Mouse (Mus musculus) hindbrain, postnatal 0 days (tissue): ENCODE results near the gene Stk32c. TPM values are rescaled to one million over a fixed set of nuclear protein-coding genes. Genes with fewer than 3 reads are reported as not detected.
A peak's percentile ranks its signal among the peaks of the same experiment; 100 is the strongest.

Source experiments
- ATAC-seq: fragments of 200-750 bp; cut with Nextera tagmentation; 2 replicates; pipeline ENCODE4 v1.8.0; 2017; ENCODE audit warnings: mild to moderate bottlenecking, moderate TSS enrichment, moderate library complexity
- DNase-seq: peaks from one replicate; pipeline ENCODE4 v3.0.0-alpha.2; 2015; ENCODE audit warnings: low spot score
- H3K27ac ChIP-seq: fragments of 300-500 bp; sonication (generic); 2 replicates; pipeline ENCODE4 v1.5.1; 2014; ENCODE audit warnings: mild to moderate bottlenecking
- H3K27me3 ChIP-seq: fragments of 300-500 bp; sonication (generic); 2 replicates; pipeline ENCODE4 v1.6.1; 2014; ENCODE audit warnings: low read length, mixed read lengths; ENCODE audit not compliant: insufficient read depth
- H3K36me3 ChIP-seq: fragments of 300-500 bp; sonication (generic); 2 replicates; pipeline ENCODE4 v1.6.1; 2014; ENCODE audit warnings: low read length, mixed read lengths; ENCODE audit not compliant: insufficient read depth
- H3K4me1 ChIP-seq: fragments of 300-500 bp; sonication (generic); 2 replicates; pipeline ENCODE4 v1.6.1; 2014; ENCODE audit warnings: antibody characterized with exemption, low read length, mixed read lengths; ENCODE audit not compliant: insufficient read depth
- H3K4me2 ChIP-seq: fragments of 300-500 bp; sonication (generic); 2 replicates; pipeline ENCODE4 v1.6.1; 2014; ENCODE audit warnings: low read depth, mild to moderate bottlenecking, low read length, moderate library complexity, mixed read lengths
- H3K4me3 ChIP-seq: fragments of 300-500 bp; sonication (generic); 2 replicates; pipeline ENCODE4 v1.5.1; 2014; ENCODE audit warnings: low read length
- H3K9ac ChIP-seq: fragments of 300-500 bp; sonication (generic); replicated peaks from 2 replicates; pipeline ENCODE4 v1.6.1; 2014; ENCODE audit warnings: mild to moderate bottlenecking, low read length, moderate library complexity, mixed read lengths
- H3K9me3 ChIP-seq: fragments of 300-500 bp; sonication (generic); 2 replicates; pipeline ENCODE4 v1.6.1; 2016; ENCODE audit warnings: low read length, mixed read lengths
- CTCF ChIP-seq: IDR thresholded peaks from 2 replicates; pipeline ENCODE4 v1.5.1; 2016; ENCODE audit warnings: antibody characterized with exemption, control low read depth, low read depth
- WGBS: fragments of 180-500 bp; shearing (Covaris S2); extraction: QIAGEN DNeasy Blood & Tissue Kit; methylation state at CpG from one replicate; pipeline ENCODE4 v1.1.7; 2014; 5-methylcytosine and 5-hydroxymethylcytosine counted together
- polyA plus RNA-seq: library from polyadenylated mRNA; unstranded; fragments of >200 nt; fragmentation: Nextera tagmentation; extraction: Ambion mirVana; gene quantifications from 2 replicates; pipeline ENCODE4 v1.2.1, GENCODE M21; 2015
- total RNA-seq: library from RNA; depleted of rRNA; stranded (reverse); fragments of >200 nt; gene quantifications from 2 replicates; pipeline ENCODE4 v1.2.3, GENCODE M21; 2014

Stk32c gene
- total and polyA plus RNA-seq, 2 experiments from 2014 or later, result 2.0 to 24.7 TPM

DNA sequence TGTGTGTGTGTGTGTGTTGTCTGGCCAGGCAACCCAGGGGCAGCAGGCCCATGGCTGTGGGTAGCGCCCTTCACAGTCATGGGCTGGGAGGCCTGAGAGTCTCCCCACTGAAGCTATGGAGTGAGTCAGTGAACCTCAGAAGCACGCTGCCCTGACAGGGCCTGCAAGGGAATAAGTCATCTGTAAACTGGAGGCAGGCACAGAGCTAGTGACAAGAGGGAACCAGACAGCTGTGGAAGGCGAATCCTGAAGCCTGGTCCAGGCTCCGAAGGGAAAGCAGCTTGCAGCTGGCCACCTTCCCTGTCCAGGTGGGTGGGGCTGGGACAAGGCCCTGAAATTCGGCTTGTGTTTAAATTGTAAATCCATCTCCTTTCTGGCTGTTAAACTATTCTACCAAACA, 33.0 kb upstream of the Stk32c start:
- ATAC-seq (no peak), DNase-seq (no peak)
- H3K9ac ChIP-seq, result no peak overlapping the region
- H3K4me2 ChIP-seq, result no peak overlapping the region
- H3K4me3 ChIP-seq, result no peak overlapping the region
- H3K4me1 ChIP-seq, result peaks cover 20% of the 10 kb centered on the region; the same call in 1 of the 2 replicates
- no peaks in the 10 kb centered on the region for H3K27me3 ChIP-seq
- no peak for TF ChIP-seq CTCF
- H3K9me3 ChIP-seq, result no peaks in the 10 kb centered on the region
- no peaks in the 10 kb centered on the region for H3K36me3 ChIP-seq
- 74% methylated on average over 5 of the region's 5 CpGs for WGBS
- H3K27ac ChIP-seq, result no peak overlapping the region

DNA sequence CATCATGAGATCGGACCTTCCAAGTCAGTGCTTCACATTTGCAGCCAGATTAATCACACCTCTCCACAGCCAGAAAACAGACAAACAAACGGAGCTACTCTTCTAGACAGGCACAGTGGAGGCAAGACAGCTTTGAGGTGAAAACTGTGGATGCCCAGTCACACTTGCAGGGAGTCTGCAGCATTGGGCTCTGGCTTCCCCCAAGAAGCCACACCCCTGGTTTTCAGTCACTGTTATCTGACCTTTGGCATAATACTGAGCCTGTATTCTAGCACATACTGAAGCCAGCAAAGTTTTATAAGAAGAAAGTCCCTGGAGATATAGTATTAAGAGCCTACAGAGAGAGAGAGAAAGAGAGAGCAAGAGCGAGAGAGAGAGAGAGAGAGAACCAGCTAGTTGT, 26.3 kb upstream of the Stk32c start:
- Histone ChIP-seq H3K4me1 (peaks cover 6% of the 10 kb centered on the region; the same call in 1 of the 2 replicates), H3K9me3 (no peaks in the 10 kb centered on the region), H3K4me2 (no peak overlapping the region), H3K36me3 (no peaks in the 10 kb centered on the region), H3K9ac (no peak overlapping the region), H3K4me3 (no peak overlapping the region), H3K27me3 (no peaks in the 10 kb centered on the region), H3K27ac (no peak overlapping the region)
- DNase-seq, result no peak
- TF ChIP-seq CTCF, result no peak
- 77% methylated on average over 3 of the region's 3 CpGs for WGBS
- no peak for ATAC-seq

DNA sequence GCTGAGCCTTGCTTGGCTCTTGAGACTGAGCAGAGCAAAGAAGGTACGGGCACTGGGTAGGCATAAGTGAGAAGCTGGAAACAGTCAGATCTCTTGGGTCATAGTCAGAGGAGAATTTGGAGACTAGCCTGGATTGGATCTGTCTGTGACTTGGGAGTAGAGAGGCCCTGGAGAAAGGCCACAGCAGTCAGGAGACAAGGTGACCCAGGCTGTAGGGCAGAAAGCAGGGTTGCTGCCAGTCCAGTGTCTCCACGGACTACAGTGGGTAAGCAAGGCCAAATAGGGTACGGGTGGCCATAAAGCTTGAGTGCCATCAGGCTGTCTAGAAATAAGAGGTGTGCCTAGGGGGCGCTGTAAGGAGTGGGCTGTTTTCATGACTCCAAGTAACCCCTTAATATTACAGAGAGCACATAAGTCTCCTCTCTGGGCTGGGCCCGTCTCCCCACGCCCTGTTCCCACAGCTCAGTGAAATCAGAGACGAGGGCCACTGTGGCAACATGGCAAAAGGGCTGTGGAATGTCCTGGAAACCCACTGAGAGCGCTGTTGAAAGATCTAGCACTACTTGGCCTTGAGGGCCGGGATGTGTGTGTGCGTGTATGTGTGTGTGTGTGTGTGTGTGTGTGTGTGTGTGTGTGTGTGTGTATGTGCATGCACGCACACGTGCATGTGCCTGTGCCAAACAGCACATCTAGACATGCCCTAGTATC, 22.7 kb upstream of the Stk32c start:
- Histone ChIP-seq H3K9me3 (no peaks in the 10 kb centered on the region), H3K4me3 (no peak overlapping the region), H3K4me2 (no peak overlapping the region), H3K27ac (no peak overlapping the region), H3K4me1 (peaks cover 6% of the 10 kb centered on the region; the same call in 1 of the 2 replicates), H3K27me3 (no peaks in the 10 kb centered on the region), H3K9ac (no peak overlapping the region), H3K36me3 (no peaks in the 10 kb centered on the region)
- TF ChIP-seq CTCF, result peak; percentile 33
- DNase-seq, result no peak
- 86% methylated on average over 12 of the region's 12 CpGs for WGBS
- ATAC-seq, result no peak; the same call in 1 of the 2 replicates

DNA sequence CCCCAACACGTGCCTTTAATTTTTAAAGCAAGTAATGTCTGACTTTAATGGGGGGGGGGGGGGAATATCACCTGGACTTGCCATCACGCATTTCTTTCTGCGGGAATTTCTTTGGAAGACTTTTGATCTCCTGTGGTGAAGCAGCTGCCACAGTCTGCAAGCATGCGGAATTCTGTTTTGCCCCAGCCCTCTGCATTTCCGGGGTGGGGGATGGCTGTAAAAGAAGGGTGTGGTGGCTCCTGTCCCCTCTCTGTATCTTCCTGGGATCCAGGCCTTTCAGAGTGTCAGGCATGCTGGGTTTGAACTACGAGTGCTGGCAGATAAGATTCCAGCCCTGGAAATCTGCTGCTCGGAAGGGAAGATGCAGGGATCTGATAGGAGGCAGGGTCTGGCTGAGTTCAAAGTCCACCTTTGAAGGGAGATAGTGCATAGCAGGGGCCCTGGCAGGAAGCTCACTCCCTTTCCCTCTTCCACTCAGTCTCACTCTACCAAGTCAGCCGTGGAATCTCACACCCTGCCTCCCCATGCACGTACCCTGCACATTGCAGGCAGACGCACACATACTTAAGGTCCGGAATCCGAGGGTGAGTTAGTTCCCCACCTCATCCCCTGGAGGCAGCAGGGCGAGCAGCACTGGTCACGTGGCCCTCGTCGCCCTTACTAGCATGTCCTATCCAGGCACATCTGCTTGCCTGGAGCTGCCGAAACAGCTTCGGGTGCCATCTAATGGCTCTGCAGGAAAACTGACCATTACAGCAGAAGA, 21.5 kb upstream of the Stk32c start:
- H3K9ac ChIP-seq, result no peak overlapping the region
- H3K4me3 ChIP-seq, result no peak overlapping the region
- H3K27ac ChIP-seq, result 0 out of 2 replicates have a peak overlapping the region, but pooled peaks have one; percentile 26
- 14% methylated on average over 18 of the region's 18 CpGs for WGBS
- ATAC-seq, result peak; percentile 64
- peak; percentile 64 for DNase-seq
- H3K4me1 ChIP-seq, result peaks cover 6% of the 10 kb centered on the region; the same call in 1 of the 2 replicates
- 0 out of 2 replicates have a peak overlapping the region, but pooled peaks have one; percentile 18 for H3K4me2 ChIP-seq
- TF ChIP-seq CTCF, result peak; percentile 56
- H3K9me3 ChIP-seq, result no peaks in the 10 kb centered on the region
- H3K36me3 ChIP-seq, result no peaks in the 10 kb centered on the region
- no peaks in the 10 kb centered on the region for H3K27me3 ChIP-seq

DNA sequence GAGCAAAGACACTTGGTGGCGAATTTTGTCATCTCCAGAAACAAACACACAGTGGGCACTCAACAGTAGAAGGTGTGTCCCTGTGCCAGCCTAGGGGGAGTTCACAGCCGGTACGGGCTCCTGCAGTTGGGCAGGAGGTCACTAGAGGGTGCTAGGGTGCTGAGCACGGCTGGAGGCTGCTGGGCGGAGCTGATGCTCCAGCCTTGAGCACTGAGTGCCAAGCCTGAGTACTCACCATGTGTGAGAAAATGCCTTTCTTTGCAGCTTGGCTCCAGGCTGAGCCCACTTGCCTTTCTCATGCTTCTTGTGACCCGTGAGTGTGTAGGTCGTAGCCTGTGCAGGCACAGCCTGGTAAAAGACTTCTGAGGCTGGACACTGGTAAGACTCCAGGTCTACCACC, 20.6 kb upstream of the Stk32c start:
- no peaks in the 10 kb centered on the region for H3K27me3 ChIP-seq
- 3% methylated on average over 7 of the region's 7 CpGs for WGBS
- H3K4me2 ChIP-seq, result no peak overlapping the region
- H3K9ac ChIP-seq, result no peak overlapping the region
- no peak overlapping the region for H3K4me3 ChIP-seq
- H3K9me3 ChIP-seq, result no peaks in the 10 kb centered on the region
- peak; percentile 85 for ATAC-seq
- no peak overlapping the region for H3K27ac ChIP-seq
- peaks cover 6% of the 10 kb centered on the region; the same call in 1 of the 2 replicates for H3K4me1 ChIP-seq
- peak; percentile 91 for DNase-seq
- H3K36me3 ChIP-seq, result no peaks in the 10 kb centered on the region
- TF ChIP-seq CTCF, result peak; percentile 95

DNA sequence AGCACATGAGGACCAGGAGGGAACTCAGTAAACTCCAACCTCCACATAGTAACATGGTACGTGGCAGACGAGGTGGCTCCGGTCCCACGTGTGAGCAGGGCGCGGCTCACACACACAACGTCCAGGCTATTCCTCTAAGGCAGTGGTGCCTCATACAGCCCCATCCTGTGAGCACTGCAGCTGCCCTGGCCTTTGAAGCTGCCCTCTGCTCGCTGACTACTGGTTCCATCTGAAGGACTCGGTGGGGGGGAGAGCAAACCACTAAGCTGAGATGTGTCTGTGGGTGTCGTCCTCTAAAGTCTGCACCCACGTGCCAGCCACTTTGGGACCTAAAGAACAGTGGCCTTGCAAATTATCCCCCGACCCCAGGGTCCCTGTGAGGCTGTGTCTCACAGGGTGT, 17.1 kb upstream of the Stk32c start:
- WGBS, result 76% methylated on average over 12 of the region's 12 CpGs
- ATAC-seq (no peak), DNase-seq (no peak)
- H3K4me1 ChIP-seq, result peaks cover 6% of the 10 kb centered on the region; the same call in 1 of the 2 replicates
- no peak overlapping the region for H3K27ac ChIP-seq
- no peak overlapping the region for H3K4me2 ChIP-seq
- no peaks in the 10 kb centered on the region for H3K9me3 ChIP-seq
- H3K36me3 ChIP-seq, result no peaks in the 10 kb centered on the region
- H3K9ac ChIP-seq, result no peak overlapping the region
- TF ChIP-seq CTCF, result no peak
- H3K4me3 ChIP-seq, result no peak overlapping the region
- H3K27me3 ChIP-seq, result no peaks in the 10 kb centered on the region
